Mouse (Mus musculus) gastrocnemius, postnatal 14 days (tissue): ENCODE measurements at regions not wholly inside any gene's neighbourhood (a gene's known extent, or its start where the extent isn't known, plus 50 kb on each side); places are given as distances from the start of the nearest gene placed in this dataset.

Experiments used
- DNase-seq: peaks from one replicate; pipeline ENCODE4 v3.0.0; 2021; ENCODE audit warnings: mixed read lengths
- intact Hi-C: fragments of 180-260 bp; cut with DNase I; formaldehyde crosslinking; loops from one replicate; pipeline ENCODE4 v1.15.1; 2025; ENCODE audit warnings: low total_unique reads

DNA sequence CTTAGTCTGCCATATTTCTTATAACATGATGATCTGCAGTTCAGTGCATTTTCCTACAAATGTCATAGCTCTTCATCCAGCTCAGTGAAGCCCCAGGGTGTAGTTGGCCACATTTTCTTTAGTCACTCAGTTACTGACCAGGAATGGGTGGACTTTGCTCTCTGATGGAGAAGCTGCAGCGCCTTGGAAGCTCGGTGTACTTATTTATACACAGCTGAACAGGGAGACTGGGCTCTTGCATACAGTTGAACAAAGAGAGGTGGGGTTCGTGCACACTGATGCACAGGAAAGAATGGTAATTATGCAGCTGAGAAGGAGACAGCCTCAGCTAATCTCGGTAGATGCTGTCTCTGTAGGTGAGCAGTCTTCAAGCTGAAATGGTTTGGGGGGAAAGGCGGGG is 468.0 kb downstream of the Zfp704 start:
- intact Hi-C loops, result no loop called here
- no peak for DNase-seq

DNA sequence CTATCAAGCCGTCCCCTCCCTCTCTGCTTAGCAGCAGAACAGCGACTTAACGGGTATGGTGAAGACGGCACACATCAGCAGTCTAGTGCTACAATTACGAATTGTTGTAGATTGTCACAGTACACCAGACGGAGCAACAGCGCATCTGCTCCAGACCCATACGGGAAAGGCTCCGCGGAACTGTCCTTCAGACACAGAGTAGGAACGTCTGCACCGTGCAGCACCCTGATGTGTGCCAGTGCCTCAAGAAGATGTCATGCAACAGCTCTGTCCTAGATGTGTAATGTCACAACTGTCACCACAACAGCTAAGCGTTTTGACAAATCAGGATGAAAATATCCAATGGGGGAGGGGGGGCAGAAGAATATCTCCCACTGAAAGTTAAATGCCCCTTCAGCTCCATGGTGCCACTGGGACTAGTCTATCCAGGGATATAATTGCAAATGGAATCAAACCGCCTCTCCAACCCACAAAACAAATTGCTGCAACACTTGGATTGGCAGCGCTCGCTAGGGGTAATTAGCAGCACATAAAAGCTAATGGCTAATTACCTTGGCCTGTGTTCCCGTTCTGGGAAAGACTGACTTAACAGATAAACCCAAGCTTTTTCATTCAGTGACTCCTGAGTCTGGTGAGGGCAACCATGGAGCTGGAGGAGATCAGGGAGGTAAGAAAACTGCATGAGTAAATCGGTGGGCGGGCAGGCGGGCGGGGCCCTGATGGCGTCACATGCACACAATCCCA is 472.6 kb downstream of the Zfp704 start:
- intact Hi-C loops, result no loop called here
- no peak for DNase-seq

DNA sequence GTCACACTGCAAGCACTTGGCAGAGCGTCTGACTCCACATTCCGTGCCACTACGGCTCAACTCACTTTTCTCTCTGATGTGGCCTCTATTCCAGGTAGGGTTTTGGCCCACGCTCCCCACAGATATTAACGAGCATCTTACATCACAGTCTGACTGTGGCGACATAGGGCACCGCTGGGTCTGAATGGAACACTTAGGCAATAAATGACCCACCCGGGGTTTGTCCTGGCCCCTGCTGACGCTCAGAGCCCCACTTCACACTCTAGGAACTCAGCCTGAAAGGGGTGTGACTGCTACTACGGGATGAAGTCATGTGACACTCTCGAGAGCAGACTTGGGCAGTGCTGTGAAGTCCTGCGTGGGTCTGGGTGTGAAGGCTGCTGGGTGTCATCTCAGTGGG is 475.9 kb downstream of the Zfp704 start:
- intact Hi-C loops, result no loop called here
- DNase-seq, result no peak

DNA sequence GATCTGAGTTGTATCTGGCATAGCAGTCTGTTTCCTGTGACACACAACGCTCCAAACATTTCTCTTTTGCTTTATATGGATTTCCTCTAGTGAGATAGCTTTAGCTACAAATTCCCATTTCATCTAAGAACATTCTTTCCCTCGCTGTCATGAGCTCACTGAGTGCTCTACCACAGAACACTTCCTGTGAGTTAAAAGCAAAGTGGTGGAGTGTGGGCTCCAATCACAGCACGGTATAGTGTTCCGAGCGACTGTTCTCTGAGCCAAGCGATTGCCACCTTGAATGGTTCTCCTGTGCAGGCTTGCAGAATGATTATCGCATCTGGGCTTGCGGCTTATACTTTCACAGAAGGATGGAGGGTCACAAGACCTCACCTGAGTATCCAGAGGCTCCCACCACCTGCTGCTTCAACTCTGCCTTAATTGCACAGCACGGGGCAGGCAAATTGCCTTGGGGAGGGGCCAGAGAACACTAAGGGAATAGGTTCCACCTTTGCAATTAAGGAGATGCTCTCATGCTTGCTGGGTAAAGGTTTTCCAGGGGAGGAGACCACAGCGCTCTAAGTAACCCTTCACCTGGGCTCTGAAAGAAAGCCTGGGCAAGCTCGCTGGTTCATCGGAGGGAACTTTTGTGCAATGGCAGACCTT is 477.7 kb downstream of the Zfp704 start:
- intact Hi-C loops, result no loop called here
- no peak for DNase-seq

DNA sequence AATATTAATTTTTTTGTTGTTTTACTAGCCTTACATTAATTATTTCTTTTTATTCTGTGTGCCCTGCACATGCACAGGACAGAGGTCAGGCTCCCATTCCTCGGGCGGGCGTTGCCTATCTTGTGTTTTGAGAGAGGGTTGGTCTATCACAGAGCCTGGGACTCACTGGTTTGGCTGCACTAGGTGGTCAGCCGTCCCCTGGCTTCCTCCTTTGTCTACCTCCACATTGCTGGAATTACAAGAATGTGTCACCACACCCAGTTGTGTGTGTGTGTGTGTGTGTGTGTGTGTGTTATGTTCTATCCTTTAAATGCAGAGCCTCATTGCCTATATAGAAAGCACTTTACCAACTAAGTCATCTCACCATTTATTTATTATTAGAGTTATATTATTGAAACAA is 478.5 kb downstream of the Zfp704 start:
- intact Hi-C loops, result no loop called here
- no peak for DNase-seq

DNA sequence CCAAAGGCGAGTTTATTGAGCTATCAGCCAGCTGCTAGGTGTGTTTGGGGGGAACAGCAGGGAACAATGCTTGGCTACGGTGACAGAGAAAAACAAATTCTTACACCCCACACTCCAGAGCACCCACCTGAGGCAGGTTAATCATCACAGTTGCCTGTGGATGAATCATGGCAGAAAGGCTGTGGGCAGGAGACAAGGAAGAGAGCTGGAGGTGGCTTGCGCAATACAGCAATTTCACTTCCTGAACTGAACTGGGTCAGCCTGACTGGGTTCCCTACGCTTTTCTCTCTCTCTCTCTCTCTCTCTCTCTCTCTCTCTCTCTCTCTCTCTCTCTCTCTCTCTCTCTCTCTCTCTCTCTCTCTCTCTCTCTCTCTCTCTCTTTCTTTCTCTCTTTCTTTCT is 481.5 kb downstream of the Zfp704 start:
- intact Hi-C loops, result no loop called here
- DNase-seq, result no peak

DNA sequence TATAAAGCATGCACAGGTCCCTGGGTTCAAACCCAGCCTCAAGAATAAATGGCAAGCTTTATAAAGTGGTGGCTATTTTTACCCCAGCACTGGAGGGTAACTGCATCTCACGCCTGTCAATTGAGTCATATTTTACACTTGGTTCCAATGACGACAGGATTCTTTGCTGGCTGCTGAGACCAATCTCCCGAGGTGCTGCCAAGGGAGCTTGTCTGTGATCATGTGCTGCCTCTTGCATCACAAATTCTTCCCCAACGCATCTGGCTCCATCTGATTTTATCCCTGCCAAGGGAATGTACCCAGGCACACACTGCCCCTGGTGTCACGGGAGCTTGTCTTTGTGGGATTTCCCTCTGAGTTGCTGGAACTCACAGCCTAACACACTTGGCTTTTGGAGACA is 486.8 kb downstream of the Zfp704 start:
- intact Hi-C loops, result no loop called here
- DNase-seq, result peak; percentile 28

DNA sequence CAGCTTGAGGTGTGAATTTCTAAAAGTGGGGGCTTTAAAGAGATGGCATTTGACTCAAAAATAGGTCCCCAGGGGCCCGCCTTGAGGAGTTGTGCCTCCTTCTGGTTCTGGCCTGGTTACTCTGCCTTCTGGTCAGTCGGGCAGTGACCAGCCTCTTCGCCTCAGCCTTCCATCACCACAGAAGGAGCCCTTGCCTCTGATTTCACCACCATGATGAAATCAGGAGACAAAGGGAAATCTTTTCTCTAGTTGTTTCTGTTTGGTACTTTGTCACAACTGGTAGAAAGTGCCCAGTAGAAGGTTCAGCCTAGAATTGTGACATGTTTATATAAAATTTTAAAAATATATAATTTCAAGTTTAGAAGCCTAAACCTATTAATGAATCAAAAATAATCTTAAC is 492.0 kb downstream of the Zfp704 start:
- intact Hi-C loops, result no loop called here
- DNase-seq, result no peak

DNA sequence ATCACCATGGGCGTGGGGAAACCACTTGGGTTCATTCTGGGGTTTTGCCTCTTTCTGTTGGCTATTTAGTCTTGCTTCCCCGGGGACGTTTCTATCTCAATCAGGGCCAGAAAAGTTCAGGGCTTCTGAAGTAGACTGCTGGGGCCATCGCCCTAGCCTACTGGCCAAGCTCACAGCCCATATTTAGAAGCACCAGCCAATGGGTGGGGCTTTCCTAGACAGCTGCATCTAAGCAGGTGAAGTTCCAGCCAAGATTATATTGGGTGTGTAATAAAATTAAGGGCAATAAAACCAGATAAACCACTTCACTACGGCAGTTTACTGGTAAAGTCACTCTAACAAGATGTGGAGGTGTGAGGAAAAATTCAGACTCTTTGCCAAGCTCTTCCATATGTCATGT is 496.5 kb downstream of the Zfp704 start:
- DNase-seq, result peak; percentile 16
- intact Hi-C loops, result no loop called here

DNA sequence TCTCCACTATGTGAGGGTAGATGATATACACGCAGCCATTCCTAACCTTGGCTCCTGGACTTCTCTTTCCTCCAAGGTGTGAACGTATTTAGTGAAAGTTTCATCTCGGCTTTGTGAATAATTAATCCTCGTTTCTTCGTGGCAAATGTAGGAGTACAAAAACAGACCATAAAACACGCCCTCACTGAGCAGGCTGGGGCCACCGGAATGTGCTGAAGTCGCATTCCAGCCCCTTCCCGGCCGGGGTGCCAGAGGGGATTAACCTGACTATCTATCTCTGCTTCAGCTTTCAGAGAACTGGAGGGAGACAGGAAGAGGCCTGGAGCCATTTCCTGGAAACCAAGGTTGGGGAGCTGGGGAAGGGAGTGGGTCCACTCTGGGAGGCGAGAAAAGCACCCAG is 499.1 kb downstream of the Zfp704 start:
- no peak for DNase-seq
- intact Hi-C loops, result no loop called here

DNA sequence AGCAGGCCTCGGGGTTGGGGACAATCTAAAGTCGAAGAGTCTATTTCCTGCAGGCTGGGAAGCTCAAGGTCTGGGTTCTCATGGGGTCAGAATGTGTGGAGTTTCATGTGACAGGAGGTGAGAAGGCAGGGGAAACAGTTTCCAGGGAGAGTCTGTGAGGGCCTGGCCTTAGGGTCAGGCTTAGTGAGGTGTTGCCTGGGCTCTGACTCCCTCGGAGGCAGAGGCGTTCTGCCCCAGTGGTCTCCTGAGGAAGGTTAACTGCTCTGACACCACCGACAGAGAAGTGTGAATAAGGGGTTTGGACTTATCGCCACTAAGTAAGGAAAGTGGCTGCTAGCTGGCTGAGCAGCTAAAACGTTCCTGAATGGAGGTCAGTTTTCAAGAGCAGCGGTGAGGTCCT is 499.9 kb downstream of the Zfp704 start:
- intact Hi-C loops, result no loop called here
- no peak for DNase-seq

DNA sequence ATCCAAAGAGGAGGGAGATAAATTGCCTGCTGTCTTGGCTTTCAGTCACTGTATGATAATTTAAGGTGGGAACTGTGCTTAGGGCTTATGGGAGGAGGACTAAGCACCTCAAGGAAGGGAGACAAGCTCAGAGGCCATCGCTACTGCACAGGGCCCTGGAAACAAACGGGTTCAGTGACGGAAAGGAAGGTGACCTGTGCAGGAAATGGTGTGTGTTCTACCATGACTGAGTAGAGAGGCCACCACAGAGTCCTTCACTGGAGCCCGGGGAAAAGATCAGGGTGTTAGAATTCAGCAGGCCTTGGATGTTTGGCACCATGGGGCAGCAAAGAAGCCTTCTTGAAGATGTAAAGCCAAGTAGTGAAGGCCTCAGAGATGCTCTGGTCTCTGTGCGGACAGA is 500.4 kb downstream of the Zfp704 start:
- DNase-seq, result no peak
- intact Hi-C loops, result no loop called here

DNA sequence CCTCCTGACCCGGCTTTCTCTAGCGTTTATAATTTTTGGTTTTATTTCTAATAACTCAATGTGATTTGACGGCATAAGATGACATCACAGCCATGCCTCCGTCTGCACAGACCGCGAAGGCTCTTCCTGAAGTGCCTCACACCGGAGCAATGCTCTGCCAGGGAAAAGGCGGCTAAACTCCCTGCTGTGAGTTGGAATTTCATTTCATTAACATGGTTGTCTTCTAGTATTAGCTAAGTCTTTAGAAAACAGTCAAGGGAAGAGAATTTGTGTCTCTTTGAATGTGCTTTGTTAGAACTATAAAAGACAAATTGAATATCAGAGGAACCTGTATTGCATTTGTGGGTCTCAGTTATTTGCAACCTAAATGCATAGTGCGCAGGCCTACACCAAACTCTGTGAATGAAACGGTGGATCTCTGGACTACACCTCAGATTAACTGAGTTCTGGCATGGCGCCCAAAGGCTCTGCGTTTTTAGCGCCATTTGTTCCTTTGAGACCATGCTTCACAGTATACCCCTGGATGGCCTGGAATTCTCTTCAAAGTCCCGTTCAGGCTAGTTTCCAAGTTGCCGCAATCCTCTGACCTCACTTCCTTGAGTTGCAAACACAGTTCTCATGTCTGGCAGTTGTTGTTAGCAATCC is 502.0 kb downstream of the Zfp704 start:
- intact Hi-C loops, result no loop called here
- no peak for DNase-seq

DNA sequence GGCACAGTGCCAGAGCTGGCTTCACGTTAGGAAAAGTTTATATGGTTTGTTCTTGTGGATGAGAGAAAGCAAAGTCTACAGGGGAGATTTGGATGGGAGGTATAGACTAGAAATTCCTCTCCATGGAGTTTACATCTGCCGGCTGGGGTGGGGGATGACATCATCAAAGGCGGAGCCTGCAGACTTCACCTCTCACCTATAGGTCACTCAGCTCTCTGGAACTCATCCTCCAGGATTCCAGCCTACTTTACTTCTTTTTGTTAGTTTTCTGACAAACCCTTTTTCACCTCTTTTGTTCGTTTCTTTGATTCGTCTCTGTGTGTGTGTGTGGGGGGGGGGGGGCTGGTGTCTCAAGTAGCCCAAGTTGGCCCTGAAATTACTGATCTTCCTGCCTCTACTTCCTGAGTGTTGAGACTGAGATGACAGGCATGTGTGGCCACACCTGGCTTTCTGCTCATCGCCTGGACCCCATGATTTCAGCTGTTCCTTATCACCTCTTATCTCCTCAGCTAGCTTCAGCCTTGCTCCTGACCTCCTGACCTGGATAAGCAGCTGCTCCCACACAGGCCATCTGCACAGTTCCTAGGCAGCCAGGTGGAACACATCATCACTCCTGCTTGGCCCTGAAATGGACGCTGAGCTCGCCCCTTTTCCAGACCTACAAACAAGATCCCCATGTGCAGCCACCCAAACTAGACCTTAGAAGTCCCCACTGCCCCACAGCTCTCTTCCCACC is 504.5 kb downstream of the Zfp704 start:
- intact Hi-C loops, result no loop called here
- no peak for DNase-seq

DNA sequence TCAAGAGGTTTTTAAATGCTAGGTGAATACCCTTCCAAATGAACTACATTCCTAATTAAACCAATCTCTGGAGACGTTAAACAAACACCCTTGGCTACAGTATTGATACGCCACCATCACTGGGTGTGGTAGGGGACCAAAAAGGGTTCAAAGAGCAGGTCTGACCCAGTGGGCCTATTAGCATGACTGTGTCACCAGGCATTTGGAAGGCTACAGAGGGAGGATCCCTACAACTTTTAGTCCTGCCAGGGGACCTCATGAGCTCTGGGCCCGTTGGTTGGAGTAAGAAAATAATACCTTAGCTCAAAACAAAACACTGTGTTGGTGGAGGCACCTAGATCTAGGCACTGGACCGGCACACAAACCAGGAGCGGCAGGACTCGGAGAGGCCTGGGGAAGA is 506.4 kb downstream of the Zfp704 start:
- DNase-seq, result no peak
- intact Hi-C loops, result no loop called here

DNA sequence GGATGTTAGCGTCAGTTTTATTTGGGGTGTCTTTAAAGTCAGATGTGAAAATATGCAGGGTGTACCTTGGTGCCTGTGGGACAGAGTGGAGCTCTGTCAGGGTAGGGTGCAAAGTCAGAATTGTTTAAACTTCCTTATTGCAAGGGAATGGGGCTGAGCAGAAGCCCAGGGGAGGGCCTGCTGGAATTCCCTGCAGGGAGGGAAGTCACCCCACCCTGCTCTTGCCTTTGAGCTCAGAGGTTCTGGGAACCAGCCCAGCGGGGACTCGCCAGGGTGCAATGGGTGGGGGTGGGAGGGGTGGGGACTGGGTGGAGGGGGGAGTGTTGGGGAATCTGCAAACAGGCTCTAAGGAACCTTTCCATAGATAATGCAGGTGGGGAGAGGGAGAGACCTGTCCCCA is 508.6 kb downstream of the Zfp704 start:
- intact Hi-C loops, result no loop called here
- DNase-seq, result no peak

DNA sequence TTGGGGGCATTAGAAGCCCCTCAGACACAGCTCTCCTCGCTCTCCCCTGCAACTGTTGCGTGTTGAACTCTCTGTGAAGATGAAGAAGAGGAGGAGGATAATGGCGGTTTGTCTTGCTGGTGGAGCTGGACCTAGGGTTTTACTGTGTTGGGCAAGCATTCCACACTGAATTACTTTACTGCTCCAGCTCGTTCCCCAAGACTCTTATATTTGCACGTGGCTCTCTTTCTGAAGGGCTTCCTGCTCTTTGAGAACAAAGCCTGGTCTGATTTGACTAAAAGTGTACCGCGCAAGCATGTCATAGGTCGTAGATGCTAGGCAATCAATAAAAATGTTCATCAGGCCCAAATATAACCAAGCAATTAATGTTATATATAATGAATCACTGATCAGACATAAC is 509.1 kb downstream of the Zfp704 start:
- intact Hi-C loops, result no loop called here
- no peak for DNase-seq

DNA sequence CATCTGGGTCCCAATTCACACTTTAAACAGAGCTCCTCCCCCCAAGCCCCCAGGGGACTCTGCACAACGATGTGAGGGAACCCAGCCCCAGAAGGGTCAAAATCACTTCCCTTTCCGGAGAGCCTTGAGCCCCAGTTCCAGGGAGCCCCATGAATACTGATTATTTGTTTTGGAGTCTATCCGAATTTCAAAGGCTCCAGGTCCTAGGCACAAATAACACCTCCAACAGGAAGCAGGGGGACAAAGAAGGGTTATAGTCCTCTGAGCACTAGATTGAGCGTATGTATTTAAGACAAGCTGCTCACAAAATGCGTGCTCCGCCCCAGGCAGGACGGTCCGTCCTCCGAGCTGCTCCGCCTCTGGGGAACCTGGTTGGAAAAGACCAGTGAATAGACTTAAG is 511.4 kb downstream of the Zfp704 start:
- intact Hi-C loops, result no loop called here
- no peak for DNase-seq

DNA sequence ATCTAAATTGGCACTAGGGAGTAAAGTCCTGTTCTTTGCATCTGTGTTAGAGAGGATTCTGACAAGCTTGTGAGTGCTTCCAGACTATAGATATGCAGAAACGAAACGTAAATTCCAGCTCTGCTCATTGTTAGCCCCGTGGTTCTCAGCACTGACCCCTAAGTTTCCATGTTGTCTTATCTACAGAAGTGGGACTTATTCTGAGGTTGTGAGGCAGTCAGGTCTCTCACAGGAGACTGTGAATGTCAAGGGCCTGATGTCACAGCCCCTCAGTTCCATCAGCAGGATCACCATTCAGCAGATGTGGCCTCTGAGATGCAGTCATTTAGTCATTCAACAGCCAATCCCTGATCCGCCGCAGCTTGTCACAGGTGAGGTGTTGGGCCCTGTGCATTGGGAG is 525.8 kb downstream of the Zfp704 start:
- intact Hi-C loops, result no loop called here
- no peak for DNase-seq

DNA sequence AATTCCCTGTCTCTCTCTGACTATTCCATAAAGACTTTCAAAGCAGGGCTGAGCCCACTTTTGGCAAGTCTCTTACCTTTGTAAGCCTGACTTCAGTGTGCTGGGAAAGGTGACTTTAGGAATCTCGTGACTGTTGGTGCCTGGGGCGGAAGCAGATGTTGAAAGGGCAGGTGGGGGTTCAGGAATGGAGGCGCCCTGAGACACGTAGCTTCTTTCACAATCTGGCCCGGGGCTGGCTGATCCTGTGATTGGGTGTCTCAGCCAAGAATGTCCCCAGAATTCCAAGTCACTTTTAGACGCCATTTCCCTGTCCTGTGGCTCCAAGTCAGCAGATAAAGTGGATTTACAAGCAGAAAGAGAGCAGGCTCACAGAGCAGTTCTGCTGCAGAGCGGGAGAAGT is 527.8 kb downstream of the Zfp704 start:
- DNase-seq, result no peak
- intact Hi-C loops, result no loop called here

DNA sequence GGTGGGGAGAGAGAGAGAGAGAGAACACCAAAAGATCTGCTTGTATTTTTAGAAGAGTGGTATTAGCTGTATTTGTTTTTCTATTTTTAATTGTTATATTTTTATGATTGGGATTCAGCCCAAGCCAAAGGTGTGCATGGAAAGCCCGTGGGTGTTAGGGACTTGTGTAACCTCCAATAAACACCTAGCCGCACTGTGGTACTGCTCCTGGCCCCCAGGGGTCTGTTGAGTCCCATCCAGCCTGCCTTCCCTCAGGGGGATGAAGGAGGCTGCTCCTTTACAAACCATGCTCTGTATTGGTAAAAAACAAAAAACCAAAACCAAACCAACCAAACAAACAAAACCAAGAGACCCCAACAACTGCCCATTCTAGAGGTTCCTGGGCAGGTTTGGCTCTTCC is 531.7 kb downstream of the Zfp704 start:
- intact Hi-C loops, result loop anchor here (10.0 kb wide), 1 partner anchor 387 kb away; no protein-coding TSS in a partner anchor

More for the DNA sequence above, 531.7 kb downstream of the Zfp704 start:
- DNase-seq, result no peak
